Mouse (Mus musculus) adrenal gland, postnatal 10 days (tissue): ENCODE results near the gene Upp2. TPM values are rescaled to one million over a fixed set of nuclear protein-coding genes. Genes with fewer than 3 reads are reported as not detected.
A peak's percentile ranks its signal among the peaks of the same experiment; 100 is the strongest.

Experiments used
- DNase-seq: peaks from one replicate; pipeline ENCODE4 v3.0.0; 2021; ENCODE audit warnings: mixed read lengths
- long read RNA-seq, 2 experiments: library from polyadenylated mRNA; stranded (forward); transcript quantifications; one replicate each; pipeline ENCODE4 v2.0.0; 2021
- total RNA-seq, 2 experiments: library from RNA; stranded (reverse); gene quantifications; 2 replicates each; pipeline ENCODE4 v1.2.3; 2021

Upp2 gene
- total RNA-seq, result 10 to 100 TPM; 11.3 to 21.1 TPM
- long read RNA-seq, experiment 1, transcript Upp2-206 (2 exons, 690 nt), result minor isoform, 6 of 22 reads
- long read RNA-seq, experiment 1, transcript Upp2-203 (7 exons, 1,632 nt), result major isoform, 7 of 22 reads
- long read RNA-seq, experiment 1, partial matches to known transcripts, result 2 of 22 reads
- long read RNA-seq, experiment 1, other reads (novel, unspliced or antisense), result 7 of 22 reads
- long read RNA-seq, experiment 2, partial matches to known transcripts, result 0 of 6 reads
- long read RNA-seq, experiment 2, other reads (novel, unspliced or antisense), result 1 of 6 reads

- peak; percentile 92 for DNase-seq
These were observed at the start of gene Upp2, which contains the start of gene Acvr1 for GRCm38 (mm10) chr2:58567066-58567810. Gene Upp2 (plus strand): TSS chr2:58567298. Gene Acvr1 (minus strand): TSS chr2:58567157.

GRCm38 (mm10) chr2:58518517-58518916, 48.6 kb upstream of the Upp2 start:
- DNase-seq, result no peak

DNA sequence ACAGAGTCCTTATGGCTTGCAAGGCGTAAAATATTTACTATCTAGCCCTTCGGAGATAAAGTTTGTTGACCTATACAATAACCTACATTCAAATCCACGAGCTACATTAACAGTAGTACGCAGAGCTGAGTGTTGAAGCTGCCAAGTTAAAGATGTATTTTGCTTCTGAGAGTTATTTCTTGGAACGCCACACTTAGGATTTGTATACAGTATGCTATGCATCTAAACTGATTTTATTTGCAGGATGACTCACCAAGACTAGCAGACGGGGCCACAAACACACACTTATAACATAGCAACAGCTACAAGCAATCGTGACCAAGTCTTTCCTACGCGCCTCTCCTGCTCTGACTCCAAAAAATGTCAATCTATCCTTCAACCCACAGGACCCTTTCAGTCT, 46.4 kb upstream of the Upp2 start:
- no peak for DNase-seq

DNA sequence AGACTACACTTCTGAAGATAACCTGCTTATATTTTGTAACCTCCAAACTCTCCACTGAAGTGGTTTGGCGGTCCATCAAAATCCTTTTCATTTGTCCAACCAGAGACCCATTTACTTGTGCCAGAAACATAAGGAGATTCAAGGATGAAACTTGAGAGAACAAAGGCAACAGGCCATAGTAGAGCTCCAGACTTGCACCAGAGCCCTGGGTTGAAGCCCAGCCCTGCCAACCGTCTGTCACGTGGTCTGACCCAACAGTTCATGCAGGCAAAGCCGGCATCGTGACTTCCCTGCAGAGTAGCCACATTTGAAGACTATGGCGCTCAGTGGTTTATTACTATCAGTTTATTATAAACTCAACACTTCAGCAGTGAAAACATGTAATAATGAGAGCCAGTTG, 45.5 kb upstream of the Upp2 start:
- DNase-seq, result no peak

GRCm38 (mm10) chr2:58523097-58523496, 44.0 kb upstream of the Upp2 start:
- DNase-seq, result no peak

DNA sequence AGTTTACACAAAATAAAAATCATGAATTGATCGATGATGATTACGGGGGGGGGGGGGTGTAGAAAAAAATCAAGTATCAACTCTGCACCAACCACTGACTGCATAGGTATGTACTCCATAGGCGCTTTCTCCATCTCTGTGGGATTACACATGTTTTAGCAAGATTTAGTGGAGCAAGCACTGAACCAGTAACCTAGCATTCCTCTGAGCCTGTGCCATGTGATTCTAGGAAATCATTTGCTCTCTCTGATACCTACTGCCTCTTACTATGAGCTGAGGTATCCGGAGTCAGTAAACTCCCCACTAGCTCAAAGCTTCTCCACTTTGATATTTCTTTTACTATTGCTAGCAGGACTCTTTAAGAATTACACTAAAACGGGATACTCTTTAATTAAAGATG, 43.2 kb upstream of the Upp2 start:
- DNase-seq, result no peak

DNA sequence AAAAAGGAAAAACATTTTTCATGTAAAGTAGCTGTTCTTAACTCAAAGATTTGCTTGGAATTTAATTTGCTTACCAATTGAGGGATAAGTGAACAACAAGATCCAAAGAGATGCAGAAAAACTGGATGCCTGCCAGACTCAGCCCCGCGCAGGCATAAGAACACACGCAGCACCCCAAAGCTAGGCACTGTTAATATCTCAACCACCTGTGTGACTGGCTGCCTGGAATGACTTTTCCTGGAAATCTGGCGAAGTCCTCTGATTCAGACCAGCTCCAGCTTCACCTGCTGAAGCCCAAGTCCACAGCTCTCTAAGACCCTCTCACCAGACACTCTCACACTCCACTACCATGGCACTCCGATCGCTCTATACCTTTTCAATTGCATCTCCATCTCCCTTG, 42.7 kb upstream of the Upp2 start:
- DNase-seq, result no peak

DNA sequence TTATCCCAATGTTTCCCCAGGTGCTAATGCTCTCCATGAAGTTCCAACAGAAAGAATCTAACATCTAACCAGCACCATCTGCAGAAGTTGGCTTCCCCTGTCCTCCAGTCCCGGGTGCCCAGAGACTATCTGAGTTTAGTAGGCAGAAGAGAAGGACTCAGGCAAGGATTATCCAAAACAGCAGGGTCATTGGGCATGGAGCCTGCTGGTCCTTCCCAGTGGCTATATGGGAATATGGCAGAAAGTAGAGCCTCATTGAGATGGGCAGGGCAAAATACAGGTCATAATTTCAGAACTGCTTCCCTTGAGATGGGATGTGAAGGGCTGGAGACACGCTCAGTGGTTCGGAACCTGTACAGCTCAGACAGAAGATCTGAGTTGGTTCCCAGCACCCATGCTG, 39.3 kb upstream of the Upp2 start:
- DNase-seq, result no peak

DNA sequence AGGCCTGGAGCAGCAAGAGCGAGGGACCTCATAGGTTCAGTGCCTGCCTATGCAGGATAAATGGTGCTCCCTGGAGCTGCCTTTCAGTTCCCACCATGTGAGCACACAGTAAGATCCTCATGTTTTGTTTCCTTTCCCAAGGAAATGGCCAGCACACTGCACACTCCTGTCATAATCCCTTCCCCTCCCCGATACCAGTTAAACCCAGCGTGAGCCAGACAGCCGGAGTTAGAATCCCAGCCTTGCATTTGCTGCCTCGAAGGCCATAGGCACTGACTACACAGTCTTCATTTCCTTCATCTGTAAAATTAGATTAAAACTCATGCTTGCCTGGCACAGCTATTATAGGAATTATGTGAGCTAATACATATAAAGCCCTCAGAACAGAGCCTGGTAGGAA, 37.7 kb upstream of the Upp2 start:
- DNase-seq, result no peak

DNA sequence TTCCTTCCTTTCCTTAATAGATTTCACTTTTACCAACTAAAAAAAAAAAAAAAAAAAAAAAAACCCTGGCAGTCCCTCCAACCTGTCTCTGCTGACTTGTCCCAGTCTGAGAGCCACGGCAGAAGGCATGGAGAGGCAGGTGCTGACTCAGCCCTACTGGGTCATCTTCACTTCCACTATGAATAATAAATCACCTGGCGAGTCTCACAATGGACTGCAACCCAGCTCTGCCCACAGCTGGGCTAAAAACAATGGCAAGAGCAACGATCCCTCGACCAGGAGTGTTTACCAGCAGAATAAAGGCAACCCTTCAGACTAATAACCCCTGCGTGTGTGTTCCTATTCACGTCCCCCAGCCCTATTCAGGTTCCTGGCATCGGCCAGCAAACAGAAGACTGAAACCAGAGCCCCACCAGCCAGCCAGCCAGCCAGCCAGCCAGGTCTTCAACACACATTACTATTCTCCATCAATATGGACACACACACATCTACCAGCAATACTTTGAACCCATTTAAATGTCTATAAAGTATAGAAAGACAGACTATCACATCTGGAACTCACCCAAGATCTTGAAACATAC, 37.1 kb upstream of the Upp2 start:
- DNase-seq, result peak; percentile 41

GRCm38 (mm10) chr2:58530521-58530920, 36.6 kb upstream of the Upp2 start:
- no peak for DNase-seq

DNA sequence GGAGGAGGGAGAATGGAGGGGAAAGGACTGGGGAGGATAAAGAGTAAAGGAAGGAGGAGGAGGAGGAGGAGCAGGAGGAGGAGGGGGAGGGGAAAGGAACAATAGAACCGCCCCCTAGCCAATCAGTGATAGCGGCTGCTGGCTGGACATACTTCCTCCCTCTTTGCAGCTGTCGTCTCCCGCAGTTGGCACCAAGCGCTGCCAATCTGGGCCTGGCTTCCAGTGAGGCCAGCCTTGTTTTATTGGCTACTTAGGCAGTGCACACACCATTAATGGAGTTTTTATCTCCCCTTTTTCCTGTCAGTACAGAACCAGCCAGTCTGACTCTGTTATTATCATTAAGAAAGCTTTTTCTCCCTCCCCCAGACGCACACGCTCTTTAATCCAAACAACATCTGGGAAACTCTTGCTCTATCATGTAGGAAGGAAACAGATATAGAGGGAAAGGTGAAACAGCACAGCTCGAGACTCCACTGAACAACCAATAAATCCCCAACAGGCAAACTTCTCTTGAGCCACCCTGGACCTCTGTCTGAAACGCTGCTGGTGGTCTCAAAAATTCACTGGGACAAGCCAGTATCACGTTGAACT, 34.7 kb upstream of the Upp2 start:
- peak; percentile 84 for DNase-seq

- peak; percentile 49 for DNase-seq
These were observed 33.5 kb upstream of the Upp2 start for GRCm38 (mm10) chr2:58533521-58534001.

GRCm38 (mm10) chr2:58534379-58534778, 32.7 kb upstream of the Upp2 start:
- no peak for DNase-seq

GRCm38 (mm10) chr2:58535233-58535632, 31.9 kb upstream of the Upp2 start:
- DNase-seq, result no peak

- DNase-seq, result no peak
These were observed 30.3 kb upstream of the Upp2 start for GRCm38 (mm10) chr2:58536796-58537195.

- no peak for DNase-seq
These were observed 28.9 kb upstream of the Upp2 start for GRCm38 (mm10) chr2:58538196-58538595.

DNA sequence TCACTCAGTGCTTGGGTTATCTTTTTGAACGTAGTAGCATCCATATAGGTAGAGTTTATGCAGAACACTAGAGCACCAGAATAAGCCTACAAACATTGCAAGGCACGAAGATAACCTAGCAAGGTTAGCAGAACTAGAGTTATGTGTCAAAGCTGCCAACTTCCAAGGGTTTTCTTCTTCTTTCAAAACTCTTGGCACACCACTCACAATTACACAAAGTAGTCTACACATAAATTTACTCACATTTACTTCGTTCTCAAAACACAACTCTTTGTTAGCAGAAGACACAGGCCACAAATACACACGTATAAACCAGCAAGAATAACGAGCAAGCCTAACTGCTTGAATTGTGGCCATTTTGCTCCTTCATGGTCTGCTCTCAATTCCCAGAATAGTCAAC, 23.8 kb upstream of the Upp2 start:
- no peak for DNase-seq

DNA sequence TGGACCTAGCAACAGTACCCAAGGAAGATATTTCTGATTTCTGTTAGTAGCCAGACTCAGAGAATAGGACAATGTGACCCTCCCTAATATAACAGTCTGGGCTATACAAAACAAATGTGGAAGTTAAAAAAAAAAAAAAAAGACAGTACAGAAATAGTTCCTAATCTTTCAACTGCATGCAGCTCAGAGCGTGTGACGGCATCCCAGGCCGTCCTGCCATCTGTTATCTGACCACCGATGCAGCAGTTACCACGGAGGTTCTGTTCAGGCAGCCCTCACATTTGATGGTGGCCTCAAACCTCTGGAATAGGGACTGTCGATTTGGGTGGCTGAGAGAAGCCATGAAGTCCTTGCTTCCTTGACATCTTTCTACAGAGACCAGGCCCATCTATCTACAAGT, 22.7 kb upstream of the Upp2 start:
- DNase-seq, result no peak

DNA sequence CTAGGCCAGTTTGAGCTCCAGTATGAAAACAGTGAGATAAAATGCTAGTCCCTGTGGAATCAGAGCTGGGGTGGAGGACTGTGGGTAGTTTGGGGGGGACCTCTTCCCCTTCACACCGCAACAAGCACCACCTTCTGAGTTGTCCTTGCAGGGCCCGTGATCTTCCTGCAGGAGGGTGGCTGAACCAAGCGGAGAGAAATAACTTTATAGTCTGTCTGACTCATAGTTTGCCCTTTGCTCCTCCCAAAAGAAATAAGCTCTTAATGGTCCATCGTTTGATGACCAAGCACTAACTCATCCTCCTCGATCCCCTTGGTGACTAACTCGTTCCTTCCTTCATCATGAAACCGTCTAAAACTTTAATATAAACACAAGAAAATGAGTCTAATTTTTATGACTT, 20.8 kb upstream of the Upp2 start:
- no peak for DNase-seq

- DNase-seq, result no peak
These were observed 18.2 kb upstream of the Upp2 start for GRCm38 (mm10) chr2:58548943-58549342.

DNA sequence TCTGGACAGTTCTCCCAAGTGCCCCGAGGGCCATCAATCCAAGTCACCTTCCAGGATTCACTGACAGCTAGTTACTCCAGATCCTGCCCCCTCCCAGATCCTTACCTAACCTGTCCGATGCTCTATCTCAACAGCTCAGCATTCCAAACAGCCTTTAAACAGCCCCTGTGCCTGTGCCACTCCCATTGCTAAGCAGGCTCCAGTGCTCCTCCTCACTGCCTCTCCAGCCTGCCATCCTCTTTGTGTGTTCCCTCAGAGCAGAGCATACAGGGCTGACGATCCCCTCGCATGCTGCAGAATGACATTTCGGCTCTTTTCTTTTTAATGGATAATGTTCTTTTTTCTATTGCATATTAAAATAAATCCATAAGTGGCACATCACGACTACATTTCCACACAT, 17.1 kb upstream of the Upp2 start:
- DNase-seq, result no peak

- no peak for DNase-seq
These were observed 16.6 kb upstream of the Upp2 start for GRCm38 (mm10) chr2:58550488-58550887.
